Mouse (Mus musculus): Measurements from ENCODE around the gene Tigd4. TPM values are rescaled to one million over a fixed set of nuclear protein-coding genes. Genes with fewer than 3 reads are reported as not detected.

The Tigd4 gene
- polyA plus RNA-seq, 1 experiment: not detected

GRCm38 (mm10) chr3:84601870-84602495, 8.6 kb downstream of the Tigd4 start:
- no peaks in the 10 kb centered on the region for H3K9me3 ChIP-seq (ENCODE audit: control insufficient read depth, low read length)

GRCm38 (mm10) chr3:84602759-84603158, 9.4 kb downstream of the Tigd4 start:
- TF ChIP-seq TAL1 (IDR thresholded peaks at IDR 0.05; ENCODE audit: low read length) (no peak), GATA1 (IDR thresholded peaks at IDR 0.05; ENCODE audit: low read length) (no peak)
- Histone ChIP-seq H3K4me3 (replicated peaks) (no peak overlapping the region), H3K27me3 (ENCODE audit: control insufficient read depth) (no peaks in the 10 kb centered on the region), H3K9me3 (ENCODE audit: control insufficient read depth, low read length) (no peaks in the 10 kb centered on the region), H3K36me3 (ENCODE audit: control insufficient read depth) (no peaks in the 10 kb centered on the region), H3K4me1 (ENCODE audit: control insufficient read depth) (peaks cover 3% of the 10 kb centered on the region)

More at GRCm38 (mm10) chr3:84601870-84602495, 8.6 kb downstream of the Tigd4 start:
- TF ChIP-seq TAL1 (IDR thresholded peaks at IDR 0.05; ENCODE audit: low read length) (no peak), GATA1 (IDR thresholded peaks at IDR 0.05; ENCODE audit: low read length) (no peak)
- no peaks in the 10 kb centered on the region for H3K36me3 ChIP-seq (ENCODE audit: control insufficient read depth)
- H3K4me3 ChIP-seq (replicated peaks): no peak overlapping the region
- peaks cover 3% of the 10 kb centered on the region for H3K4me1 ChIP-seq (ENCODE audit: control insufficient read depth)
- H3K27me3 ChIP-seq (ENCODE audit: control insufficient read depth): peaks cover 5% of the 10 kb centered on the region

DNA sequence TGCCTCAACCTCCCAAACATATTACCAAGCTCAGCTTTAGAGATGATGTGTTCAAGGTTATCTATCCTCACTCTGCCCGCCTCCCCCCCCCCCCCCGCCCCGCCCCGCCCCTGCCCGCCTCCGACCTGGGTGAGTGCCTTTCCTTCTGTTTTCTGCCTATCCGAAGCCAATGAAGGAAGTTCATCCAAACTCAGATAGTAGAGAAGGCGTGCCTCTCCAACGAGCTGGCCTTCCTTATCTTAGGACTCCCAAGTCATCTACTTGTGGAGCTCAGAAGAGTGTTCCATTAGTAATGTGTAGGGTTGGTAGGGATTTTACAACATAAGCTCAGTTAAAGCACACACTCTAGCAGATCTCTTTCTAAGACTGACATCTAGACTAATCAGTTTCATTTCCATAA, 9.8 kb downstream of the Tigd4 start:
- Histone ChIP-seq H3K9me3 (ENCODE audit: control insufficient read depth, low read length) (no peaks in the 10 kb centered on the region), H3K4me1 (ENCODE audit: control insufficient read depth) (peaks cover 3% of the 10 kb centered on the region), H3K27me3 (ENCODE audit: control insufficient read depth) (no peaks in the 10 kb centered on the region), H3K4me3 (replicated peaks) (no peak overlapping the region), H3K36me3 (ENCODE audit: control insufficient read depth) (no peaks in the 10 kb centered on the region)
- TF ChIP-seq GATA1 (IDR thresholded peaks at IDR 0.05; ENCODE audit: low read length) (no peak), TAL1 (IDR thresholded peaks at IDR 0.05; ENCODE audit: low read length) (no peak)

GRCm38 (mm10) chr3:84610183-84610710, 16.9 kb downstream of the Tigd4 start:
- Histone ChIP-seq H3K4me1 (ENCODE audit: control insufficient read depth) (no peaks in the 10 kb centered on the region), H3K4me3 (replicated peaks) (no peak overlapping the region), H3K9me3 (ENCODE audit: control insufficient read depth, low read length) (no peaks in the 10 kb centered on the region), H3K36me3 (ENCODE audit: control insufficient read depth) (no peaks in the 10 kb centered on the region), H3K27me3 (ENCODE audit: control insufficient read depth) (no peaks in the 10 kb centered on the region)
- TF ChIP-seq TAL1 (IDR thresholded peaks at IDR 0.05; ENCODE audit: low read length): no peak
- no peak for TF ChIP-seq GATA1 (IDR thresholded peaks at IDR 0.05; ENCODE audit: low read length)

- H3K4me1 ChIP-seq (ENCODE audit: control insufficient read depth): no peaks in the 10 kb centered on the region
- no peak overlapping the region for H3K4me3 ChIP-seq (replicated peaks)
- no peak for TF ChIP-seq GATA1 (IDR thresholded peaks at IDR 0.05; ENCODE audit: low read length)
- TF ChIP-seq TAL1 (IDR thresholded peaks at IDR 0.05; ENCODE audit: low read length): no peak
- H3K27me3 ChIP-seq (ENCODE audit: control insufficient read depth): no peaks in the 10 kb centered on the region
- H3K9me3 ChIP-seq (ENCODE audit: control insufficient read depth, low read length): no peaks in the 10 kb centered on the region; the same call in 1 of the 2 replicates
- H3K36me3 ChIP-seq (ENCODE audit: control insufficient read depth): no peaks in the 10 kb centered on the region
Observed at GRCm38 (mm10) chr3:84615050-84615855, 21.9 kb downstream of the Tigd4 start.

DNA sequence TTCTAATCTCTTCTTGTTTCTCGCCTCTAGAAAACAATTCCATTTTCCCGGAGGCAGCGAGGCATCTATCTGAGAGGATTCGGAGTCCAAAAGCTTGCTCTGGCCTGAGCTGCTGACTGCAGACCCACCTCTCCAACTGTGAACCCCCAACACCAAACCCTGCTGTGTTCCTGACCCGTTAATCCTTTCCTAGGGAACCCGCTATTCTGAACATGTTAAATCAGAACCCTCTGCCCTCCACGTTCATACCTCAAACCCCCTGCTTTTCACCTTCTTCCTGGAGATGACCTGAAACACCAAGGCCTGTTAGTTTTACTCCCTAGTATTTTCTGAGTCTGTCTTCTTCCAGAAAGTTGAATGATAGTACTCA, 22.5 kb downstream of the Tigd4 start:
- H3K36me3 ChIP-seq (ENCODE audit: control insufficient read depth): no peaks in the 10 kb centered on the region
- no peak for TF ChIP-seq TAL1 (IDR thresholded peaks at IDR 0.05; ENCODE audit: low read length)
- TF ChIP-seq GATA1 (IDR thresholded peaks at IDR 0.05; ENCODE audit: low read length): no peak

DNA sequence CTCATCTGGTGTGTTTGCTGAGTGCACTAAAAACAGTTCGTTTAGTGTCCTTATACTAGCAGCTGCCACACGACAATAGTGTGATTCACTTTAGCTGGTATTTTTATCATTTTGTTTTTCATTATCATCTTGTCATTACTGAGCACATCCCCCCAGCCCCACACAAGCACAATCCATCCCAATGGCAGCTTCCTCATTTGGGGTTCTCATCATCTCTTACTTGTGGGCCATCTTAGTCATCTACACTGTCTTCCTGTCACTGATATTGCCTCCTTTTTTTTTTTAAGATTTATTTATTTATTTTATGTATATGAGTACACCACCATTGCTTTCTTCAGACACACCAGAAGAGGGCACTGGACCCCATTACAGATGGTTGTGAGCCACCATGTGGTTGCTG, 25.3 kb downstream of the Tigd4 start:
- no peak for TF ChIP-seq GATA1 (IDR thresholded peaks at IDR 0.05; ENCODE audit: low read length)
- TF ChIP-seq TAL1 (IDR thresholded peaks at IDR 0.05; ENCODE audit: low read length): no peak
- H3K4me3 ChIP-seq (replicated peaks): no peak overlapping the region
- no peaks in the 10 kb centered on the region for H3K36me3 ChIP-seq (ENCODE audit: control insufficient read depth)
- no peaks in the 10 kb centered on the region for H3K27me3 ChIP-seq (ENCODE audit: control insufficient read depth)
- no peaks in the 10 kb centered on the region for H3K4me1 ChIP-seq (ENCODE audit: control insufficient read depth)
- no peaks in the 10 kb centered on the region; the same call in 1 of the 2 replicates for H3K9me3 ChIP-seq (ENCODE audit: control insufficient read depth, low read length)

More for the DNA sequence above, 22.5 kb downstream of the Tigd4 start:
- H3K4me1 ChIP-seq (ENCODE audit: control insufficient read depth): no peaks in the 10 kb centered on the region
- no peaks in the 10 kb centered on the region; the same call in 1 of the 2 replicates for H3K9me3 ChIP-seq (ENCODE audit: control insufficient read depth, low read length)
- H3K27me3 ChIP-seq (ENCODE audit: control insufficient read depth): no peaks in the 10 kb centered on the region
- no peak overlapping the region for H3K4me3 ChIP-seq (replicated peaks)

DNA sequence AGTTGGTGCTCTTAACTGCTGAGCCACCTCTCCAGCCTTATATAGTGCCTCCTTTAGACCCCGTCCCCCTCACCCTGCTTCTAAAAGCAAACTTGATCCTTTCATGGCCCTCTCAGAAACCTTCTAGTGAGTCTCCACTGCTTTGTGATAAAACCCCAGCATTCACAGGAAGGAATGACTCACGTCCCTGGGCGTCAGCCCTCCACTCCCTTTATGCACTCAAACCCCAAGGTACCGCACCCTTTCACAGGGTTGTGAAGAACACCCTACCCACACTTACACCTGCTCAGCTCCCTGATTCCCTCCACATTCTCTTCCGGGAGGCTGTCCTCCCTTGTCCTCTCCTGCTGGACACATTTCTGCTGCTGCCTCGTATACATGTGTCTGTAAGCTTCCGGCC, 25.7 kb downstream of the Tigd4 start:
- no peaks in the 10 kb centered on the region for H3K36me3 ChIP-seq (ENCODE audit: control insufficient read depth)
- no peaks in the 10 kb centered on the region for H3K4me1 ChIP-seq (ENCODE audit: control insufficient read depth)
- TF ChIP-seq GATA1 (IDR thresholded peaks at IDR 0.05; ENCODE audit: low read length): no peak
- TF ChIP-seq TAL1 (IDR thresholded peaks at IDR 0.05; ENCODE audit: low read length): no peak
- H3K9me3 ChIP-seq (ENCODE audit: control insufficient read depth, low read length): no peaks in the 10 kb centered on the region; the same call in 1 of the 2 replicates
- H3K4me3 ChIP-seq (replicated peaks): no peak overlapping the region
- no peaks in the 10 kb centered on the region for H3K27me3 ChIP-seq (ENCODE audit: control insufficient read depth)

DNA sequence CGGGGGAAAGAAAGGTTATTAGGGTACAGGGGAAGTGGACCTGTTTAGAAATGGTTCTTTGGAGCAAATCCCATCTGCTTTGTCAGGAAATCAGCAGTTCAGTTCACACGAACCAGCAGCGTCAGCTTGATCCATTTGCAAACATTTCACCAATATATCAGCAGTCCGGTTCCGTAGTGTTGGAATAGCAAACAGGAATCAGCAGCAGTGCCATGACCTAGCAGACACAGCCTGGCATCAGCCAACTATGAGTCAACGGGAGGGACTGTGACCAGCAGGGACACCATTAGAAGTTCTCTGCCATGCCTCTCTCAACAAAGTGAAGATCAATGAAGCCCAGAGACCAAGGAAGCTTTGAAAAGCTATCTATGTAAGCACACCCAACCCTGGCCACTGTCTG, 26.4 kb downstream of the Tigd4 start:
- Histone ChIP-seq H3K4me1 (ENCODE audit: control insufficient read depth) (no peaks in the 10 kb centered on the region), H3K9me3 (ENCODE audit: control insufficient read depth, low read length) (no peaks in the 10 kb centered on the region; the same call in 1 of the 2 replicates), H3K27me3 (ENCODE audit: control insufficient read depth) (no peaks in the 10 kb centered on the region), H3K4me3 (replicated peaks) (no peak overlapping the region), H3K36me3 (ENCODE audit: control insufficient read depth) (no peaks in the 10 kb centered on the region)
- TF ChIP-seq TAL1 (IDR thresholded peaks at IDR 0.05; ENCODE audit: low read length) (no peak), GATA1 (IDR thresholded peaks at IDR 0.05; ENCODE audit: low read length) (no peak)
